ENCODE assay signal across 7 mouse cellular contexts in the genomic region with DNA sequence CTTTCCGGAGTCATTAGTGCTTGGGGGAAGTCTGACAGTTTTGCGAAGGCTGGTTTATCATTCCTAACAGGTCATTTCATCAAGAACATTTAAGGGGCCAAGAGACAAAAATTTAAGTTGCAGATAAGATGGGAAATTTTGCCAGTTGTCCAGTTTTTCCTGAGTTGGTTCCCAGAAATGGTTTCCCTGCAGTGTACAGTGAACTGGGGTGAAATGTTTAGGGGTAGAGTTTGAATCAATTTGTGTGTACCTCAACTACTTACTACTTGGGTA. TPM values are rescaled to one million over a fixed set of nuclear protein-coding genes. Genes with fewer than 3 reads are reported as not detected.
DNase-seq lines count a peak whose midpoint lies in the region; ATAC-seq and TF ChIP-seq lines count a peak whose summit lies in the region.

No protein-coding gene starts in this region.

- peaks cover under 1% of the 10 kb centered on the region for H3K9me3 ChIP-seq in megakaryocyte, embryonic 14.5 days
- no peaks in the 10 kb centered on the region for H3K9me3 ChIP-seq in forebrain, embryonic 11.5 days (ENCODE audit: control insufficient read depth, low read length)
- H3K9me3 ChIP-seq in limb, embryonic 14.5 days (ENCODE audit: control insufficient read depth, low read length), result no peaks in the 10 kb centered on the region
- no peaks in the 10 kb centered on the region for H3K9me3 ChIP-seq in stomach, embryonic 15.5 days

- peaks cover 29% of the 10 kb centered on the region for H3K4me1 ChIP-seq in megakaryocyte, embryonic 14.5 days
- no peaks in the 10 kb centered on the region for H3K4me1 ChIP-seq in forebrain, embryonic 11.5 days (replicated peaks; ENCODE audit: control insufficient read depth, insufficient read depth, low read length)
- H3K4me1 ChIP-seq in limb, embryonic 14.5 days (ENCODE audit: control insufficient read depth, insufficient read depth, low read length), result peaks cover 14% of the 10 kb centered on the region
- H3K4me1 ChIP-seq in stomach, embryonic 15.5 days, result no peaks in the 10 kb centered on the region

- H3K4me3 ChIP-seq in megakaryocyte, embryonic 14.5 days (replicated peaks), result peak overlapping the region; percentile 95
- peak overlapping the region; percentile 99 for H3K4me3 ChIP-seq in forebrain, embryonic 11.5 days (ENCODE audit: low read depth, low read length)
- H3K4me3 ChIP-seq in limb, embryonic 14.5 days (replicated peaks; ENCODE audit: low read length), result peak overlapping the region; percentile 97
- H3K4me3 ChIP-seq in stomach, embryonic 15.5 days (replicated peaks), result peak overlapping the region; percentile 87

- H3K27ac ChIP-seq in forebrain, embryonic 11.5 days (ENCODE audit: low read depth, low read length), result no peak overlapping the region
- H3K27ac ChIP-seq in limb, embryonic 14.5 days (replicated peaks; ENCODE audit: low read depth, low read length), result no peak overlapping the region
- peak overlapping the region; percentile 99; the same call in 1 of the 2 replicates for H3K27ac ChIP-seq in stomach, embryonic 15.5 days

- H3K9ac ChIP-seq in forebrain, embryonic 11.5 days (ENCODE audit: low read length), result peak overlapping the region; percentile 95
- H3K9ac ChIP-seq in limb, embryonic 14.5 days (ENCODE audit: low read depth, low read length, severe bottlenecking), result peak overlapping the region; percentile 93
- H3K9ac ChIP-seq in stomach, embryonic 15.5 days, result peak overlapping the region; percentile 80

- no peak for TF ChIP-seq POLR2A in limb, embryonic 14.5 days (IDR thresholded peaks at IDR 0.05; ENCODE audit: borderline replicate concordance, extremely low read depth, insufficient read depth, insufficient read length)

- H3K4me2 ChIP-seq in forebrain, embryonic 11.5 days (ENCODE audit: low read depth, low read length, severe bottlenecking), result peak overlapping the region; percentile 73
- H3K4me2 ChIP-seq in limb, embryonic 14.5 days (replicated peaks; ENCODE audit: low read depth, low read length, severe bottlenecking), result peak overlapping the region; percentile 60
- H3K4me2 ChIP-seq in stomach, embryonic 15.5 days, result peak overlapping the region; percentile 79

- DNase-seq in forebrain, embryonic 11.5 days (ENCODE audit: low spot score), result no peak
- DNase-seq in limb, embryonic 14.5 days (ENCODE audit: low spot score), result no peak
- no peak for DNase-seq in layer of hippocampus, adult 11-12 months (ENCODE audit: low spot score)

- no peak for ATAC-seq in megakaryocyte, adult 5-6 weeks (ENCODE audit: poor library complexity, severe bottlenecking)
- no peak for ATAC-seq in forebrain, embryonic 11.5 days (replicated peaks; ENCODE audit: low FRiP score)
- ATAC-seq in limb, embryonic 14.5 days (ENCODE audit: low FRiP score, low read depth), result no peak
- ATAC-seq in stomach, embryonic 15.5 days (ENCODE audit: insufficient read depth, low FRiP score, low read depth), result no peak
- ATAC-seq in megakaryocyte progenitor cell, adult 5-6 weeks (replicated peaks; ENCODE audit: poor library complexity), result no peak

- H3K36me3 ChIP-seq in megakaryocyte, embryonic 14.5 days (replicated peaks; ENCODE audit: low read length), result peaks cover 15% of the 10 kb centered on the region
- no peaks in the 10 kb centered on the region for H3K36me3 ChIP-seq in forebrain, embryonic 11.5 days (ENCODE audit: control insufficient read depth, insufficient read depth, low read length)
- no peaks in the 10 kb centered on the region for H3K36me3 ChIP-seq in limb, embryonic 14.5 days (ENCODE audit: control insufficient read depth, insufficient read depth, low read length)
- no peaks in the 10 kb centered on the region for H3K36me3 ChIP-seq in stomach, embryonic 15.5 days

- WGBS in forebrain, embryonic 11.5 days, result 0% methylated on average over 2 of the region's 2 CpGs
- 0% methylated on average over 2 of the region's 2 CpGs for WGBS in limb, embryonic 14.5 days
- WGBS in stomach, embryonic 15.5 days, result 0% methylated on average over 2 of the region's 2 CpGs

- no peaks in the 10 kb centered on the region for H3K27me3 ChIP-seq in megakaryocyte, embryonic 14.5 days (replicated peaks)
- H3K27me3 ChIP-seq in forebrain, embryonic 11.5 days (ENCODE audit: control insufficient read depth, insufficient read depth, low read length), result no peaks in the 10 kb centered on the region
- H3K27me3 ChIP-seq in limb, embryonic 14.5 days (ENCODE audit: control insufficient read depth, insufficient read depth, low read length), result no peaks in the 10 kb centered on the region
- H3K27me3 ChIP-seq in stomach, embryonic 15.5 days (replicated peaks), result no peaks in the 10 kb centered on the region

RNA-seq across cellular contexts. Expression of a gene that starts 1.2 kb away (rescaled TPM):
- polyA plus RNA-seq in megakaryocyte, embryonic 14.5 days (2012; ENCODE audit: insufficient read depth, low replicate concordance), result 77.5 and 131 TPM in 2 replicates
- 113 and 135 TPM in 2 replicates for total RNA-seq in megakaryocyte, adult 5-6 weeks (2015)
- 125 and 127 TPM in 2 replicates for total RNA-seq in megakaryocyte, adult 5-6 weeks (2017)
- 153 and 173 TPM in 2 replicates for polyA plus RNA-seq in forebrain, embryonic 11.5 days (2014; fragmentation: Nextera tagmentation; extraction: Ambion mirVana)
- polyA plus RNA-seq in limb, embryonic 14.5 days (2012; rRNA removed), result 64.3 and 94.8 TPM in 2 replicates
- polyA plus RNA-seq in limb, embryonic 14.5 days (2014; fragmentation: Nextera tagmentation; extraction: Ambion mirVana), result 106 and 109 TPM in 2 replicates
- polyA plus RNA-seq in stomach, embryonic 15.5 days (2015; fragmentation: Nextera tagmentation; extraction: Ambion mirVana), result 95.1 and 103 TPM in 2 replicates
- 192 and 198 TPM in 2 replicates for total RNA-seq in megakaryocyte progenitor cell, adult 5-6 weeks (2015)
- 164 and 194 TPM in 2 replicates for total RNA-seq in megakaryocyte progenitor cell, adult 5-6 weeks (2017)
